In the genomic region with DNA sequence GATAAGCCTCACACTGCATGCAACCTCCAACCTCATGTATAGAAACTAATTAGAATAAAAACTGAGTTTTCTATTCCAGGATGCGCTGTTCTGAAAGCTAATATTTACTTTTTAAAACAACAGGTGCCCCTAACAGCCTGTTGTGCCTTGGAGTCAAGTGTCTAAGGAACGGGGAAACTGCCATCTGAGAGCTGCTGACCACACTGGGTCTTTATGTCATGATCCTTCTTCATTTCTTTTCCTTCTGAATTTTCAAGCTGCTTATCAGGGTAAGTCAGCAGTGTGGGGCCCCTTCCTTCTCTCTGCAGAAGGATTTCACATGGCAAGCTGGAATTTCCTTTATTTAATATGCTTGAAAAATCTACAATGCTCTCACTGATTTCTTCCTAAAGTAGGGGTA, we compare ENCODE assay signal across 19 mouse cellular contexts.
"Had no signal": no experiment of that assay in that cellular context is flagged by ENCODE, and none has a peak within 500 bp of the region (broad histone marks: within the 10 kb centered on the region; RNA-seq: fewer than 3 reads in every experiment).

No protein-coding gene starts in this region.

- H3K9ac ChIP-seq: liver, embryonic 13.5 days; midbrain, embryonic 12.5 days; midbrain, embryonic 15.5 days; neural tube, embryonic 12.5 days; neural tube, embryonic 15.5 days had no signal

- H3K4me3 ChIP-seq: left cerebral cortex, adult 2 months; liver, embryonic 13.5 days; midbrain, embryonic 12.5 days; midbrain, embryonic 15.5 days; neural tube, embryonic 12.5 days; neural tube, embryonic 15.5 days had no signal

- DNase-seq: kidney, postnatal 25 days; layer of hippocampus, postnatal 36 days; liver, embryonic 13.5 days; lung, adult 2 months; lung, postnatal 14 days; lung, postnatal 4 days; right cerebral cortex, adult 18-20 months; right cerebral cortex, postnatal 14 days; right cerebral cortex, postnatal 4 days; thymus, adult 2 months; thymus, postnatal 14 days; thymus, postnatal 4 days had no signal

- H3K36me3 ChIP-seq: liver, embryonic 13.5 days; midbrain, embryonic 12.5 days; midbrain, embryonic 15.5 days; neural tube, embryonic 12.5 days; neural tube, embryonic 15.5 days had no signal

- H3K4me1 ChIP-seq: midbrain, embryonic 15.5 days; neural tube, embryonic 12.5 days had no signal

- H3K27ac ChIP-seq: kidney, postnatal 0 days; left cerebral cortex, adult 2 months; liver, embryonic 13.5 days; midbrain, embryonic 12.5 days; midbrain, embryonic 15.5 days; neural tube, embryonic 12.5 days; neural tube, embryonic 15.5 days; stomach, postnatal 0 days had no signal

- ATAC-seq: midbrain, embryonic 15.5 days had no signal

- H3K27me3 ChIP-seq: liver, embryonic 13.5 days; midbrain, embryonic 12.5 days; midbrain, embryonic 15.5 days; neural tube, embryonic 12.5 days; neural tube, embryonic 15.5 days had no signal

- H3K9me3 ChIP-seq: liver, embryonic 13.5 days; midbrain, embryonic 12.5 days; midbrain, embryonic 15.5 days; neural tube, embryonic 12.5 days; neural tube, embryonic 15.5 days had no signal

- H3K4me2 ChIP-seq: liver, embryonic 13.5 days; midbrain, embryonic 12.5 days; midbrain, embryonic 15.5 days; neural tube, embryonic 12.5 days; neural tube, embryonic 15.5 days had no signal
